Mouse (Mus musculus): ENCODE data around the gene Tff3. TPM values are rescaled to one million over a fixed set of nuclear protein-coding genes. Genes with fewer than 3 reads are reported as not detected.

Gene Tff3
- polyA plus RNA-seq, 1 experiment from 2014 or later: 179 TPM

DNA sequence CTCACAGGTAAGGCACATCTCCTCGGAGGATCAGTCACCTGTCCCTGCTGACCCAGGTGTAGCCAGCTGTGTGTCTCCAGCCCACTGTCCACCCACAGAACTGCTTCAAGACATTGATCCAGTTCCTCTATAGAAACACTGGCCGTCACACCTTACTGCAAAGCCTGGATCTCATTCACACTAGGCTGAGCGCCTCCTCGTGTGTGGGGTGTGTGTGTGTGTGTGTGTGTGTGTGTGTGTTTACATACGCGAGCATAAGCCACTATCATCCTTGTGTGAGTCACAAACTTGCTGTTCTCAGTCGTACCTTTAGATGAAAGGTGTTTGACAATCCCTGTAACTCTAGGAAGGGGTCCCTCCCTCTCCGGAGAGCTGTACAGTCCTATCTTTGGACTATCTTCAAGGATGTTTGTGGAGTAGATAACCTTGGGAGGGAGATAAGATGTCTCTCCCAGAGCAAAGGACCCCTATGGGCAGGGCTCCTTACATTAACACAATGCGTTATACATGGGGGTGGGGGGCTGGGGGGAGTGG lies 23.6 kb upstream of the Tff3 start:
- 0 out of 2 replicates have a peak overlapping the region, but pooled peaks have one; percentile 47 for H3K27ac ChIP-seq (ENCODE audit: low read length)
- 38% methylated on average over 9 of the region's 9 CpGs for WGBS (ENCODE audit: insufficient replicate concordance)
- no peaks in the 10 kb centered on the region for H3K36me3 ChIP-seq (ENCODE audit: control insufficient read depth, insufficient read depth)
- ATAC-seq (ENCODE audit: low read depth): peak; percentile 44
- H3K4me3 ChIP-seq (ENCODE audit: low read depth, low read length): no peak overlapping the region
- H3K9me3 ChIP-seq (replicated peaks; ENCODE audit: control insufficient read depth, low read length): no peaks in the 10 kb centered on the region
- H3K4me2 ChIP-seq (ENCODE audit: low read depth, low read length): peak overlapping the region; percentile 26
- H3K9ac ChIP-seq (ENCODE audit: low read depth, low read length): no peak overlapping the region
- H3K4me1 ChIP-seq (ENCODE audit: control insufficient read depth, low read depth, low read length): no peaks in the 10 kb centered on the region; the same call in 1 of the 2 replicates
- H3K27me3 ChIP-seq (ENCODE audit: control insufficient read depth, insufficient read depth, low read depth, low read length): no peaks in the 10 kb centered on the region

GRCm38 (mm10) chr17:31152512-31152911 lies 23.1 kb upstream of the Tff3 start:
- Histone ChIP-seq H3K27me3 (ENCODE audit: control insufficient read depth, insufficient read depth, low read depth, low read length) (no peaks in the 10 kb centered on the region), H3K4me3 (ENCODE audit: low read depth, low read length) (no peak overlapping the region), H3K36me3 (ENCODE audit: control insufficient read depth, insufficient read depth) (no peaks in the 10 kb centered on the region), H3K4me2 (ENCODE audit: low read depth, low read length) (peak overlapping the region; percentile 26), H3K9ac (ENCODE audit: low read depth, low read length) (no peak overlapping the region), H3K4me1 (ENCODE audit: control insufficient read depth, low read depth, low read length) (no peaks in the 10 kb centered on the region; the same call in 1 of the 2 replicates), H3K9me3 (replicated peaks; ENCODE audit: control insufficient read depth, low read length) (no peaks in the 10 kb centered on the region), H3K27ac (ENCODE audit: low read length) (peak overlapping the region; percentile 47; the same call in 1 of the 2 replicates)
- ATAC-seq (ENCODE audit: low read depth): peak; percentile 91
- WGBS (ENCODE audit: insufficient replicate concordance): 48% methylated on average over 5 of the region's 5 CpGs

- WGBS (ENCODE audit: insufficient replicate concordance): 36% methylated on average over 9 of the region's 9 CpGs
- H3K9ac ChIP-seq (ENCODE audit: low read depth, low read length): no peak overlapping the region
- H3K9me3 ChIP-seq (replicated peaks; ENCODE audit: control insufficient read depth, low read length): no peaks in the 10 kb centered on the region
- no peaks in the 10 kb centered on the region for H3K27me3 ChIP-seq (ENCODE audit: control insufficient read depth, insufficient read depth, low read depth, low read length)
- H3K27ac ChIP-seq (ENCODE audit: low read length): no peak overlapping the region
- no peak overlapping the region for H3K4me2 ChIP-seq (ENCODE audit: low read depth, low read length)
- ATAC-seq (ENCODE audit: low read depth): no peak
- no peaks in the 10 kb centered on the region for H3K4me1 ChIP-seq (ENCODE audit: control insufficient read depth, low read depth, low read length)
- H3K4me3 ChIP-seq (ENCODE audit: low read depth, low read length): no peak overlapping the region
- no peaks in the 10 kb centered on the region for H3K36me3 ChIP-seq (ENCODE audit: control insufficient read depth, insufficient read depth)
Measured at GRCm38 (mm10) chr17:31145998-31146397, 16.6 kb upstream of the Tff3 start.

DNA sequence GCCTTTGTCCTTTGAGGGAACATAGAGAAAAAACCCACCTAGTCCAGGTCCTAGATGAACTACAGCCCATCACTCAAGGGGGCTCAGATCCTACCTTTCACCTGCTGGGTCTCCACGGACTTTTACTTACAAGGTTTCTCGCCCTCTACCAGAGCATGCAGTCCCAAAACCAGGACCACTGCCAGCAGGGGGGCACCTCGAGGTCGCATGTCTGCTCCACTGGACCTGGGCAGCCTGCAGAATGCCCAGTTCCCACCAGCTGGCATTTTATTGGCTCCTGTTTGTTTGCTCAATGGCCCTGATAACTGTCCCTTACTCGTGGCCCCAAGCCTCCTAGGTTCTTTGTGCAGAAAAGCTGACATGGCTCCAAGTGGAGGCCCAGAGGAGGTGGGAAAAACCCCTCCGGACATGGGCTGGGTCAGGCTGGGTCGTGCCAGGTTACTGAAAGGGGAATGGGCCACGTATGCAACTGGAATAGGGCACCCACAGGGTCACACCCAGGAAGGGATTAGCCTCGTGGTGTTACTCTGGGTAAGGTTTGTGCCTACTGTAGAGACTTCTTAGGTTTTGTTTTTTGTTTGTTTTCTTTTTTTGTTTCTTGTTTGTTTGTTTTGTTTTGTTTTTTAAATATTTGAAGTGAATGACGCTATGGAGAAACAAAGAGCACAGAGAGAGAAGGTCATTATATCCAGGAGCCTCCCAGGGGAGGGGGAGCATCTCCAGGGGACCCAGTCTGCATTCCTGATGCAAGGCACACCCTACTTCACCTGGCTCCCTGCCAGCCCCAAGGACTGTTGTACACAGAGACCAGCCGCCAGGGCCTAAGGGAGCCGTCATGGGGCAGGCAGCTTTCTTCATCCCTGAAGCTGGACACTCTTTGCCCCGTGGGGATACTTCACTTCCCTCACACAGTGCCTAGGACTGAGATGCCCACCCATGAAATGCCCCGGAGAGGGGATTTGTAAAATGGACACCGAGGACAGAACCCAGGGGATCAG lies 14.9 kb upstream of the Tff3 start, which contains the start of gene Tff2:
Gene Tff2, minus strand, starts transcription at position 243 of the 998 bp plus-strand sequence.
- Histone ChIP-seq H3K36me3 (ENCODE audit: control insufficient read depth, insufficient read depth) (no peaks in the 10 kb centered on the region), H3K9me3 (replicated peaks; ENCODE audit: control insufficient read depth, low read length) (no peaks in the 10 kb centered on the region), H3K27me3 (ENCODE audit: control insufficient read depth, insufficient read depth, low read depth, low read length) (no peaks in the 10 kb centered on the region), H3K4me2 (ENCODE audit: low read depth, low read length) (no peak within 1 kb of the TSS), H3K27ac (ENCODE audit: low read length) (no peak within 1 kb of the TSS), H3K9ac (ENCODE audit: low read depth, low read length) (no peak within 1 kb of the TSS), H3K4me3 (ENCODE audit: low read depth, low read length) (no peak within 1 kb of the TSS), H3K4me1 (ENCODE audit: control insufficient read depth, low read depth, low read length) (no peaks in the 10 kb centered on the region)
- WGBS (ENCODE audit: insufficient replicate concordance): 52% methylated on average over 15 of the region's 15 CpGs
- ATAC-seq (ENCODE audit: low read depth): no peak

GRCm38 (mm10) chr17:31142116-31142515 lies 12.7 kb upstream of the Tff3 start:
- Histone ChIP-seq H3K4me1 (ENCODE audit: control insufficient read depth, low read depth, low read length) (no peaks in the 10 kb centered on the region), H3K9ac (ENCODE audit: low read depth, low read length) (no peak overlapping the region), H3K4me3 (ENCODE audit: low read depth, low read length) (no peak overlapping the region), H3K27ac (ENCODE audit: low read length) (no peak overlapping the region), H3K9me3 (replicated peaks; ENCODE audit: control insufficient read depth, low read length) (no peaks in the 10 kb centered on the region), H3K36me3 (ENCODE audit: control insufficient read depth, insufficient read depth) (no peaks in the 10 kb centered on the region), H3K27me3 (ENCODE audit: control insufficient read depth, insufficient read depth, low read depth, low read length) (no peaks in the 10 kb centered on the region), H3K4me2 (ENCODE audit: low read depth, low read length) (no peak overlapping the region)
- ATAC-seq (ENCODE audit: low read depth): no peak
- WGBS (ENCODE audit: insufficient replicate concordance): 63% methylated on average over 7 of the region's 7 CpGs

DNA sequence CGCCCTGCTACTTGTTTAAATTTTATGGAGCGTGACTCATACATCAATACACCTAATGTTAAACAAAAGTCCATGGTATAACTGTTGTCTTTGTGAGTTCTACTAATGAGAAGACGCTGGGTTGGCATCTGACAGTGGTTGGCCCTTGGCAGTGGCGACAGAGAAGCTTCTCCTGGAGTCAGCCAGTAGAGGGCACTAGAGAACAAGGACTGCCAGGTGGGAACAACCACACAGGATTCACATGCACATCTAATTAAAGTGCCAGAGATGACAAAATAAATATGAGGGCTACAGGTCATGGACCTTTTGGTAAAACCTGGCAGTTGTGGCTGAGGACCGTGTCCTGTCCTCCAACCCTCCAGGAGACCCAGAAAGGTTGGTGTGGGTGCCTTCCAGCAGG lies 9.0 kb upstream of the Tff3 start:
- Histone ChIP-seq H3K4me1 (ENCODE audit: control insufficient read depth, low read depth, low read length) (no peaks in the 10 kb centered on the region), H3K4me3 (ENCODE audit: low read depth, low read length) (no peak overlapping the region), H3K36me3 (ENCODE audit: control insufficient read depth, insufficient read depth) (no peaks in the 10 kb centered on the region), H3K9me3 (replicated peaks; ENCODE audit: control insufficient read depth, low read length) (no peaks in the 10 kb centered on the region), H3K27me3 (ENCODE audit: control insufficient read depth, insufficient read depth, low read depth, low read length) (no peaks in the 10 kb centered on the region), H3K9ac (ENCODE audit: low read depth, low read length) (no peak overlapping the region), H3K27ac (ENCODE audit: low read length) (no peak overlapping the region), H3K4me2 (ENCODE audit: low read depth, low read length) (no peak overlapping the region)
- WGBS (ENCODE audit: insufficient replicate concordance): 14% methylated on average over 5 of the region's 5 CpGs
- ATAC-seq (ENCODE audit: low read depth): no peak

DNA sequence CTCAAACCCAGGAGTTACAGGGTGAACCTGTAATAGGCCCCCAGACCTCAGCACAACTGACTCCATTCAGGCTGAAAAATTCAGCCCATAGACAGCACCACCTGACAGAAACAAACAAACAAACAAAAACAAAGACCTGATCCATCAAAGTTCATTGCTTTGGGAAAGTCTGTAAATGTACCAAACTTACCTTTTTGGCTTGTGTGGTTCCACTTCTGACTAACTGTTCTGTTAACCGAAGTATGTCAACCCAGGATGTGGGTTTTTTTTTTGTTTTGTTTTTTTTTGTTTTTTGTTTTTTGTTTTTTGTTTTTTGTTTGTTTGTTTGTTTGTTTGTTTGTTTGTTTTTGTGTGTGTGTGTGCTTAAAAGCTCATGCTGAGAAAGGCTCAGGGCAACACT lies 7.4 kb upstream of the Tff3 start:
- 47% methylated on average over 1 of the region's 1 CpGs for WGBS (ENCODE audit: insufficient replicate concordance)
- no peak for ATAC-seq (ENCODE audit: low read depth)
- no peak overlapping the region for H3K4me2 ChIP-seq (ENCODE audit: low read depth, low read length)

GRCm38 (mm10) chr17:31136291-31136690 lies 6.8 kb upstream of the Tff3 start:
- H3K36me3 ChIP-seq (ENCODE audit: control insufficient read depth, insufficient read depth): no peaks in the 10 kb centered on the region
- H3K4me2 ChIP-seq (ENCODE audit: low read depth, low read length): no peak overlapping the region
- no peaks in the 10 kb centered on the region for H3K27me3 ChIP-seq (ENCODE audit: control insufficient read depth, insufficient read depth, low read depth, low read length)
- no peak overlapping the region for H3K27ac ChIP-seq (ENCODE audit: low read length)
- 40% methylated on average over 3 of the region's 3 CpGs for WGBS (ENCODE audit: insufficient replicate concordance)
- H3K9me3 ChIP-seq (replicated peaks; ENCODE audit: control insufficient read depth, low read length): no peaks in the 10 kb centered on the region
- H3K9ac ChIP-seq (ENCODE audit: low read depth, low read length): no peak overlapping the region
- ATAC-seq (ENCODE audit: low read depth): no peak
- H3K4me3 ChIP-seq (ENCODE audit: low read depth, low read length): no peak overlapping the region
- no peaks in the 10 kb centered on the region for H3K4me1 ChIP-seq (ENCODE audit: control insufficient read depth, low read depth, low read length)

More for the DNA sequence above, 7.4 kb upstream of the Tff3 start:
- Histone ChIP-seq H3K27me3 (ENCODE audit: control insufficient read depth, insufficient read depth, low read depth, low read length) (no peaks in the 10 kb centered on the region), H3K36me3 (ENCODE audit: control insufficient read depth, insufficient read depth) (no peaks in the 10 kb centered on the region), H3K4me1 (ENCODE audit: control insufficient read depth, low read depth, low read length) (no peaks in the 10 kb centered on the region), H3K27ac (ENCODE audit: low read length) (no peak overlapping the region), H3K4me3 (ENCODE audit: low read depth, low read length) (no peak overlapping the region), H3K9ac (ENCODE audit: low read depth, low read length) (no peak overlapping the region), H3K9me3 (replicated peaks; ENCODE audit: control insufficient read depth, low read length) (no peaks in the 10 kb centered on the region)

GRCm38 (mm10) chr17:31134913-31135312 lies 5.5 kb upstream of the Tff3 start:
- WGBS (ENCODE audit: insufficient replicate concordance): 50% methylated on average over 6 of the region's 6 CpGs
- H3K9ac ChIP-seq (ENCODE audit: low read depth, low read length): no peak overlapping the region
- H3K4me2 ChIP-seq (ENCODE audit: low read depth, low read length): no peak overlapping the region
- H3K27ac ChIP-seq (ENCODE audit: low read length): peak overlapping the region; percentile 69; the same call in 1 of the 2 replicates
- H3K4me3 ChIP-seq (ENCODE audit: low read depth, low read length): no peak overlapping the region
- H3K4me1 ChIP-seq (ENCODE audit: control insufficient read depth, low read depth, low read length): no peaks in the 10 kb centered on the region
- no peak for ATAC-seq (ENCODE audit: low read depth)
- no peaks in the 10 kb centered on the region for H3K27me3 ChIP-seq (ENCODE audit: control insufficient read depth, insufficient read depth, low read depth, low read length)
- no peaks in the 10 kb centered on the region for H3K9me3 ChIP-seq (replicated peaks; ENCODE audit: control insufficient read depth, low read length)
- no peaks in the 10 kb centered on the region for H3K36me3 ChIP-seq (ENCODE audit: control insufficient read depth, insufficient read depth)
